Mouse (Mus musculus) lung, postnatal 0 days (tissue): ENCODE measurements around the gene Slc22a20. TPM values are rescaled to one million over a fixed set of nuclear protein-coding genes. Genes with fewer than 3 reads are reported as not detected.

Source experiments
- ATAC-seq: fragments of 200-750 bp; cut with Nextera tagmentation; 2 replicates; pipeline ENCODE4 v1.8.0; 2017; ENCODE audit warnings: moderate library complexity
- DNase-seq: peaks from one replicate; pipeline ENCODE4 v3.0.0-alpha.2; 2016; ENCODE audit warnings: low spot score
- H3K27ac ChIP-seq: fragments of 300-500 bp; sonication (generic); 2 replicates; pipeline ENCODE4 v1.5.1; 2014; ENCODE audit warnings: antibody characterized with exemption, mild to moderate bottlenecking, low read length, mixed read lengths
- H3K27me3 ChIP-seq: fragments of 300-500 bp; sonication (generic); replicated peaks from 2 replicates; pipeline ENCODE4 v1.6.1; 2014; ENCODE audit warnings: low read length, mixed read lengths; ENCODE audit not compliant: insufficient read depth
- H3K36me3 ChIP-seq: fragments of 300-500 bp; sonication (generic); 2 replicates; pipeline ENCODE4 v1.6.1; 2014; ENCODE audit warnings: low read length, mixed read lengths; ENCODE audit not compliant: insufficient read depth
- H3K4me1 ChIP-seq: fragments of 300-500 bp; sonication (generic); 2 replicates; pipeline ENCODE4 v1.6.1; 2014; ENCODE audit warnings: antibody characterized with exemption, low read depth, low read length, mixed read lengths; ENCODE audit not compliant: insufficient read depth
- H3K4me2 ChIP-seq: fragments of 300-500 bp; sonication (generic); replicated peaks from 2 replicates; pipeline ENCODE4 v1.6.1; 2014; ENCODE audit warnings: low read depth, mild to moderate bottlenecking, low read length, moderate library complexity, mixed read lengths
- H3K4me3 ChIP-seq: fragments of 300-500 bp; sonication (generic); 2 replicates; pipeline ENCODE4 v1.5.1; 2014; ENCODE audit warnings: low read depth, low read length
- H3K9ac ChIP-seq: fragments of 300-500 bp; sonication (generic); replicated peaks from 2 replicates; pipeline ENCODE4 v1.6.1; 2014; ENCODE audit warnings: low read depth, mild to moderate bottlenecking
- H3K9me3 ChIP-seq: fragments of 300-500 bp; sonication (generic); 2 replicates; pipeline ENCODE4 v1.6.1; 2016; ENCODE audit warnings: low read length, mixed read lengths
- CTCF ChIP-seq: IDR thresholded peaks from 2 replicates; pipeline ENCODE4 v1.5.1; 2016; ENCODE audit warnings: antibody characterized with exemption, mild to moderate bottlenecking
- EP300 ChIP-seq: IDR thresholded peaks from 2 replicates; pipeline ENCODE4 v1.6.1; 2016; ENCODE audit warnings: antibody characterized with exemption, mild to moderate bottlenecking, control low read depth
- WGBS: fragments of 180-500 bp; shearing (Covaris S2); extraction: QIAGEN DNeasy Blood & Tissue Kit; methylation state at CpG from one replicate; pipeline ENCODE4 v1.1.7; 2014; 5-methylcytosine and 5-hydroxymethylcytosine counted together
- polyA plus RNA-seq: library from polyadenylated mRNA; unstranded; fragments of >200 nt; fragmentation: Nextera tagmentation; extraction: Ambion mirVana; gene quantifications from 2 replicates; pipeline ENCODE4 v1.2.1, GENCODE M21; 2015

Gene Slc22a20
- polyA plus RNA-seq, 1 experiment from 2014 or later, result not detected

GRCm38 (mm10) chr19:5980477-5980876 lies 5.5 kb downstream of the Slc22a20 start:
- Histone ChIP-seq H3K4me3 (no peak overlapping the region), H3K4me2 (no peak overlapping the region), H3K9me3 (no peaks in the 10 kb centered on the region), H3K27me3 (no peaks in the 10 kb centered on the region), H3K9ac (no peak overlapping the region), H3K36me3 (no peaks in the 10 kb centered on the region), H3K27ac (no peak overlapping the region), H3K4me1 (no peaks in the 10 kb centered on the region)
- 75% methylated on average over 9 of the region's 9 CpGs for WGBS
- ATAC-seq, result no peak
- no peak for DNase-seq
- TF ChIP-seq CTCF (no peak), EP300 (no peak)

GRCm38 (mm10) chr19:5977717-5978116 lies 8.2 kb downstream of the Slc22a20 start:
- no peaks in the 10 kb centered on the region for H3K27me3 ChIP-seq
- H3K4me3 ChIP-seq, result no peak overlapping the region
- H3K4me2 ChIP-seq, result no peak overlapping the region
- H3K9me3 ChIP-seq, result no peaks in the 10 kb centered on the region
- no peak overlapping the region for H3K9ac ChIP-seq
- no peak for ATAC-seq
- no peak overlapping the region for H3K27ac ChIP-seq
- TF ChIP-seq CTCF, result no peak
- no peaks in the 10 kb centered on the region for H3K36me3 ChIP-seq
- WGBS, result 58% methylated on average over 3 of the region's 3 CpGs
- no peak for DNase-seq
- H3K4me1 ChIP-seq, result no peaks in the 10 kb centered on the region

GRCm38 (mm10) chr19:5975676-5976075 lies 10.3 kb downstream of the Slc22a20 start:
- ATAC-seq (no peak), DNase-seq (no peak)
- Histone ChIP-seq H3K9ac (no peak overlapping the region), H3K4me2 (no peak overlapping the region), H3K4me1 (no peaks in the 10 kb centered on the region), H3K36me3 (no peaks in the 10 kb centered on the region), H3K27me3 (no peaks in the 10 kb centered on the region), H3K9me3 (no peaks in the 10 kb centered on the region), H3K27ac (no peak overlapping the region), H3K4me3 (no peak overlapping the region)
- whole genome bisulfite sequencing, result 46% methylated on average over 4 of the region's 4 CpGs
- no peak for TF ChIP-seq CTCF
- TF ChIP-seq EP300, result no peak

- 61% methylated on average over 4 of the region's 4 CpGs for WGBS
- TF ChIP-seq CTCF (no peak), EP300 (no peak)
- Histone ChIP-seq H3K4me3 (no peak overlapping the region), H3K27ac (no peak overlapping the region), H3K27me3 (no peaks in the 10 kb centered on the region), H3K9ac (no peak overlapping the region), H3K4me1 (no peaks in the 10 kb centered on the region), H3K9me3 (no peaks in the 10 kb centered on the region), H3K36me3 (no peaks in the 10 kb centered on the region), H3K4me2 (no peak overlapping the region)
- ATAC-seq (no peak), DNase-seq (no peak)
Measured at GRCm38 (mm10) chr19:5975112-5975511, 10.8 kb downstream of the Slc22a20 start.

- DNase-seq (no peak), ATAC-seq (no peak)
- Histone ChIP-seq H3K4me2 (no peak overlapping the region), H3K4me3 (no peak overlapping the region), H3K27me3 (no peaks in the 10 kb centered on the region), H3K36me3 (no peaks in the 10 kb centered on the region), H3K27ac (no peak overlapping the region), H3K4me1 (peaks cover 4% of the 10 kb centered on the region; the same call in 1 of the 2 replicates), H3K9me3 (no peaks in the 10 kb centered on the region), H3K9ac (no peak overlapping the region)
- WGBS, result 76% methylated on average over 10 of the region's 10 CpGs
- TF ChIP-seq CTCF (no peak), EP300 (no peak)
Measured at GRCm38 (mm10) chr19:5967664-5968063, 18.3 kb downstream of the Slc22a20 start.

- H3K4me2 ChIP-seq, result no peak overlapping the region
- H3K27me3 ChIP-seq, result no peaks in the 10 kb centered on the region
- H3K9ac ChIP-seq, result no peak overlapping the region
- ATAC-seq (no peak), DNase-seq (no peak)
- H3K9me3 ChIP-seq, result no peaks in the 10 kb centered on the region
- no peaks in the 10 kb centered on the region for H3K36me3 ChIP-seq
- H3K4me1 ChIP-seq, result peaks cover 4% of the 10 kb centered on the region; the same call in 1 of the 2 replicates
- H3K4me3 ChIP-seq, result no peak overlapping the region
- H3K27ac ChIP-seq, result no peak overlapping the region
- WGBS, result 58% methylated on average over 6 of the region's 6 CpGs
- TF ChIP-seq EP300 (no peak), CTCF (no peak)
Measured at GRCm38 (mm10) chr19:5966786-5967185, 19.2 kb downstream of the Slc22a20 start.

- no peak for ATAC-seq
- Histone ChIP-seq H3K4me1 (peaks cover 4% of the 10 kb centered on the region; the same call in 1 of the 2 replicates), H3K36me3 (no peaks in the 10 kb centered on the region), H3K4me2 (no peak overlapping the region), H3K9ac (no peak overlapping the region), H3K4me3 (no peak overlapping the region), H3K27me3 (no peaks in the 10 kb centered on the region), H3K27ac (no peak overlapping the region), H3K9me3 (no peaks in the 10 kb centered on the region)
- TF ChIP-seq CTCF (no peak), EP300 (no peak)
- no peak for DNase-seq
- 90% methylated on average over 2 of the region's 2 CpGs for WGBS
Measured at GRCm38 (mm10) chr19:5965910-5966309, 20.0 kb downstream of the Slc22a20 start.
